In genomic region chr6:115239335-115239734, GRCm38 (mm10) we compare ENCODE assay signal across 37 mouse cellular contexts. TPM values are rescaled to one million over a fixed set of nuclear protein-coding genes. Genes with fewer than 3 reads are reported as not detected.
DNase-seq lines count a peak whose midpoint lies in the region; ATAC-seq and TF ChIP-seq lines count a peak whose summit lies in the region.
"Had no signal": no experiment of that assay in that cellular context is flagged by ENCODE, and none has a peak within 500 bp of the region (broad histone marks: within the 10 kb centered on the region; RNA-seq: fewer than 3 reads in every experiment).

No protein-coding gene starts in this region.

- H3K27ac ChIP-seq in heart, adult 2 months: peak overlapping the region; percentile 89
- no peak overlapping the region for H3K27ac ChIP-seq in heart, embryonic 10.5 days
- H3K27ac ChIP-seq: embryonic facial prominence, embryonic 12.5 days; hindbrain, embryonic 13.5 days; limb, embryonic 10.5 days; limb, embryonic 15.5 days; liver, embryonic 13.5 days; midbrain, embryonic 12.5 days; neural tube, embryonic 12.5 days had no signal

- H3K79me2 ChIP-seq in heart, adult 2 months (replicated peaks; ENCODE audit: control insufficient read depth, insufficient read depth, low read length): no peaks in the 10 kb centered on the region

- peaks cover 34% of the 10 kb centered on the region for H3K4me1 ChIP-seq in heart, adult 2 months (ENCODE audit: control insufficient read depth, insufficient read depth, low read length)
- peaks cover 15% of the 10 kb centered on the region; the same call in 1 of the 2 replicates for H3K4me1 ChIP-seq in heart, embryonic 10.5 days
- H3K4me1 ChIP-seq: embryonic facial prominence, embryonic 12.5 days; hindbrain, embryonic 13.5 days; limb, embryonic 10.5 days; limb, embryonic 15.5 days; liver, embryonic 13.5 days; midbrain, embryonic 12.5 days; neural tube, embryonic 12.5 days had no signal

- no peak for TF ChIP-seq EP300 in heart, adult 2 months (IDR thresholded peaks at IDR 0.05; ENCODE audit: insufficient read depth, low read depth, low read length)

- TF ChIP-seq POLR2A in heart, adult 2 months (IDR thresholded peaks at IDR 0.05; ENCODE audit: insufficient read depth, low read depth, low read length): no peak

- peaks cover 32% of the 10 kb centered on the region for H3K36me3 ChIP-seq in heart, adult 2 months (ENCODE audit: control insufficient read depth, insufficient read depth, low read length)
- no peaks in the 10 kb centered on the region for H3K36me3 ChIP-seq in heart, embryonic 10.5 days
- H3K36me3 ChIP-seq: embryonic facial prominence, embryonic 12.5 days; heart, embryonic 15.5 days; limb, embryonic 10.5 days; limb, embryonic 15.5 days; liver, embryonic 13.5 days; midbrain, embryonic 12.5 days; neural tube, embryonic 12.5 days had no signal

- H3K9ac ChIP-seq in heart, adult 2 months (ENCODE audit: low read depth, low read length): 0 out of 2 replicates have a peak overlapping the region, but pooled peaks have one; percentile 22
- H3K9ac ChIP-seq: embryonic facial prominence, embryonic 12.5 days; heart, embryonic 15.5 days; hindbrain, embryonic 13.5 days; limb, embryonic 15.5 days; liver, embryonic 13.5 days; midbrain, embryonic 12.5 days; neural tube, embryonic 12.5 days had no signal

- intact Hi-C loops in heart, adult 2 months (cut with DNase I): loop anchor here (10.0 kb wide), 1 partner anchor 765 kb away; no protein-coding TSS in a partner anchor

- WGBS in heart, adult 2 months: 76% methylated on average over 7 of the region's 7 CpGs
- 81% methylated on average over 7 of the region's 7 CpGs for WGBS in heart, embryonic 10.5 days

- TF ChIP-seq CTCF in heart, adult 2 months (IDR thresholded peaks at IDR 0.05): no peak

- no peaks in the 10 kb centered on the region for H3K9me3 ChIP-seq in heart, embryonic 10.5 days
- H3K9me3 ChIP-seq: embryonic facial prominence, embryonic 12.5 days; heart, embryonic 15.5 days; hindbrain, embryonic 13.5 days; limb, embryonic 10.5 days; limb, embryonic 15.5 days; liver, embryonic 13.5 days; megakaryocyte, embryonic 14.5 days; midbrain, embryonic 12.5 days; neural tube, embryonic 12.5 days had no signal

- DNase-seq in cerebellum, postnatal 25 days: peak; percentile 57 to 60
- DNase-seq in heart, adult 2 months: no peak
- no peak for DNase-seq in heart, embryonic 10.5 days (ENCODE audit: low spot score)
- DNase-seq in right cerebral cortex, postnatal 10 days (ENCODE audit: low spot score in 2 of 2): peak; percentile 44 to 65
- DNase-seq in right cerebral cortex, postnatal 4 days: no peak
- DNase-seq in skeletal muscle tissue, adult 2 months (ENCODE audit: low read depth, low spot score): peak; percentile 28
- DNase-seq: adrenal gland, postnatal 25 days; embryo, embryonic 11 days; gastrocnemius, postnatal 14 days; kidney, postnatal 14 days; liver, embryonic 13.5 days; lung, postnatal 4 days; spleen, adult 18-20 months; thymus, adult 2 months; thymus, postnatal 36 days had no signal

- ATAC-seq in cerebellum, adult (ENCODE audit: insufficient number of reproducible peaks, low FRiP score, low TSS enrichment): no peak
- ATAC-seq: CD4-positive, CD25-positive, alpha-beta regulatory T cell, adult 4 months; forebrain, embryonic 14.5 days; intestine, postnatal 0 days had no signal

- H3K4me3 ChIP-seq in heart, adult 2 months: no peak overlapping the region
- no peak overlapping the region for H3K4me3 ChIP-seq in heart, embryonic 10.5 days
- H3K4me3 ChIP-seq: embryonic facial prominence, embryonic 12.5 days; heart, embryonic 15.5 days; hindbrain, embryonic 13.5 days; limb, embryonic 10.5 days; limb, embryonic 15.5 days; liver, embryonic 13.5 days; megakaryocyte, embryonic 14.5 days; midbrain, embryonic 12.5 days; myocyte; neural tube, embryonic 12.5 days had no signal

- no peaks in the 10 kb centered on the region for H3K27me3 ChIP-seq in heart, adult 2 months (ENCODE audit: control insufficient read depth, insufficient read depth, low read length)
- H3K27me3 ChIP-seq in heart, embryonic 10.5 days (ENCODE audit: insufficient read depth, poor library complexity, severe bottlenecking): peaks cover 78% of the 10 kb centered on the region
- H3K27me3 ChIP-seq: embryonic facial prominence, embryonic 12.5 days; hindbrain, embryonic 13.5 days; limb, embryonic 15.5 days; liver, embryonic 13.5 days; midbrain, embryonic 12.5 days; neural tube, embryonic 12.5 days had no signal

RNA-seq across cellular contexts. Expression of gene Gm17482, which starts 12.2 kb away (rescaled TPM):
- total RNA-seq in heart, adult 2 months (2021): not detected
- not detected in 2 replicates for polyA plus RNA-seq in heart, adult 2 months (2012; rRNA removed)
- polyA plus RNA-seq in heart, embryonic 10.5 days (2016; fragmentation: Nextera tagmentation; extraction: Ambion mirVana): not detected in 2 replicates
- total RNA-seq: adrenal gland, adult 18-20 months; adrenal gland, postnatal 25 days; gastrocnemius, postnatal 14 days; heart, adult 18-20 months; heart, postnatal 36 days; left cerebral cortex, postnatal 10 days; midbrain, postnatal 0 days had no signal
- polyA plus RNA-seq: brain, embryonic 14.5 days; CD4-positive, CD25-positive, alpha-beta regulatory T cell, adult 4 months; embryonic facial prominence, embryonic 12.5 days; forebrain, embryonic 14.5 days; heart, embryonic 15.5 days; hindbrain, embryonic 13.5 days; intestine, postnatal 0 days; kidney, embryonic 14.5 days; limb, embryonic 10.5 days; limb, embryonic 15.5 days; liver, embryonic 13.5 days; lung, postnatal 0 days; midbrain, embryonic 12.5 days; midbrain, postnatal 0 days; myocyte; neural tube, embryonic 12.5 days; stomach, embryonic 16.5 days; thymus, adult 2 months had no signal

RNA-seq across cellular contexts. Expression of gene Timp4, which starts 12.7 kb away (rescaled TPM):
- 10 to 100 TPM; 29.9 to 41.5 TPM for total RNA-seq in heart, adult 2 months (2021)
- polyA plus RNA-seq in heart, adult 2 months (2012; rRNA removed): 24.6 and 37.7 TPM in 2 replicates
- 0.09 and 0.10 TPM in 2 replicates for polyA plus RNA-seq in heart, embryonic 10.5 days (2016; fragmentation: Nextera tagmentation; extraction: Ambion mirVana)

Comparison
In these comparisons a context has a peak if more than half of its experiments do, and no peak if none do; other contexts are left out.
1. DNase-seq: peak in cerebellum, postnatal 25 days (2 of 2), right cerebral cortex, postnatal 10 days (2 of 2) and skeletal muscle tissue, adult 2 months (single experiment); none in heart, adult 2 months (0 of 2), heart, embryonic 10.5 days (single experiment) and right cerebral cortex, postnatal 4 days (single experiment).
2. RNA of gene Timp4, which starts 12.7 kb away (polyA plus RNA-seq): 24.6 to 37.7 TPM in heart, adult 2 months; 0.09 to 0.10 TPM in heart, embryonic 10.5 days; every median in the first group is over 10 times any median in the second.